Comparison of ENCODE assay signal across 8 mouse cellular contexts in the genomic region with DNA sequence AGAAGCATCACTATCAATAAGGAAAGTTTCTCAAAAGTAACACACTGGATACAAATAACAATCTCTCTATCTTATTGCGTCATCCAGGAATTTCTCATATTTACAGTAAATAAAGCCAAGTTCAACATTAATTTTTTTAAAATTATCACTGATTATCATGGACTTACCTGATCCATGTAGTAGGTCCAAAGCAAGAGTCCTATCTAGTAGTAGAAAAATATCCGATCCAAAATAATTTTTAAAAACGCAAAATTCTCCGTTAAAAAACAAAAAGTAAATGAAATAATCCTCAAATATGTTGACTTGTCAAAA. TPM values are rescaled to one million over a fixed set of nuclear protein-coding genes. Genes with fewer than 3 reads are reported as not detected.
DNase-seq lines count a peak whose midpoint lies in the region; ATAC-seq and TF ChIP-seq lines count a peak whose summit lies in the region.

No protein-coding gene starts in this region.

- no peak for DNase-seq in lung, adult 2 months
- DNase-seq in lung, postnatal 36 days, result no peak
- DNase-seq in embryonic facial prominence, embryonic 14.5 days (ENCODE audit: low spot score), result no peak
- no peak for DNase-seq in retina, postnatal 1 day
- no peak for DNase-seq in adrenal gland, adult 18-20 months (ENCODE audit: low spot score in 2 of 2)
- DNase-seq in lung, postnatal 4 days, result no peak

- ATAC-seq in embryonic facial prominence, embryonic 14.5 days (ENCODE audit: low read depth), result no peak
- ATAC-seq in intestine, embryonic 16.5 days, result no peak
- ATAC-seq in neural tube, embryonic 13.5 days (ENCODE audit: low read depth), result no peak

- H3K4me3 ChIP-seq in lung, adult 2 months (replicated peaks; ENCODE audit: extremely low read depth, low read depth, low read length), result peak overlapping the region; percentile 77
- H3K4me3 ChIP-seq in embryonic facial prominence, embryonic 14.5 days (ENCODE audit: low read depth, low read length), result peak overlapping the region; percentile 75
- peak overlapping the region; percentile 72 for H3K4me3 ChIP-seq in intestine, embryonic 16.5 days (ENCODE audit: low read length)
- H3K4me3 ChIP-seq in neural tube, embryonic 13.5 days, result peak overlapping the region; percentile 73

- peak overlapping the region; percentile 54 for H3K4me2 ChIP-seq in embryonic facial prominence, embryonic 14.5 days (ENCODE audit: low read depth, low read length)
- H3K4me2 ChIP-seq in intestine, embryonic 16.5 days (ENCODE audit: low read depth, low read length), result no peak overlapping the region
- H3K4me2 ChIP-seq in neural tube, embryonic 13.5 days, result peak overlapping the region; percentile 69

- H3K9me3 ChIP-seq in embryonic facial prominence, embryonic 14.5 days (ENCODE audit: control insufficient read depth, low read length), result no peaks in the 10 kb centered on the region
- no peaks in the 10 kb centered on the region for H3K9me3 ChIP-seq in intestine, embryonic 16.5 days (ENCODE audit: control insufficient read depth, low read length)
- H3K9me3 ChIP-seq in neural tube, embryonic 13.5 days, result no peaks in the 10 kb centered on the region

- peak overlapping the region; percentile 98 for H3K9ac ChIP-seq in embryonic facial prominence, embryonic 14.5 days (ENCODE audit: low read depth, low read length)
- H3K9ac ChIP-seq in intestine, embryonic 16.5 days (ENCODE audit: low read depth, low read length), result peak overlapping the region; percentile 95
- H3K9ac ChIP-seq in neural tube, embryonic 13.5 days, result peak overlapping the region; percentile 95

- no peak for TF ChIP-seq CTCF in lung, adult 2 months (IDR thresholded peaks at IDR 0.05; ENCODE audit: insufficient read depth, low read length)

- H3K27me3 ChIP-seq in embryonic facial prominence, embryonic 14.5 days (replicated peaks; ENCODE audit: control insufficient read depth, insufficient read depth, low read length), result no peaks in the 10 kb centered on the region
- no peaks in the 10 kb centered on the region for H3K27me3 ChIP-seq in intestine, embryonic 16.5 days (replicated peaks; ENCODE audit: control insufficient read depth, insufficient read depth, low read length)
- H3K27me3 ChIP-seq in neural tube, embryonic 13.5 days, result no peaks in the 10 kb centered on the region

- H3K4me1 ChIP-seq in lung, adult 2 months (ENCODE audit: control insufficient read depth, insufficient read depth, low read length), result peaks cover 9% of the 10 kb centered on the region
- H3K4me1 ChIP-seq in embryonic facial prominence, embryonic 14.5 days (ENCODE audit: control insufficient read depth, insufficient read depth, low read length), result peaks cover 12% of the 10 kb centered on the region; the same call in 1 of the 2 replicates
- H3K4me1 ChIP-seq in intestine, embryonic 16.5 days (ENCODE audit: control insufficient read depth, insufficient read depth, low read length), result peaks cover 4% of the 10 kb centered on the region
- peaks cover 21% of the 10 kb centered on the region for H3K4me1 ChIP-seq in neural tube, embryonic 13.5 days (replicated peaks)

- peaks cover 20% of the 10 kb centered on the region for H3K36me3 ChIP-seq in embryonic facial prominence, embryonic 14.5 days (ENCODE audit: control insufficient read depth, insufficient read depth, low read length)
- no peaks in the 10 kb centered on the region for H3K36me3 ChIP-seq in intestine, embryonic 16.5 days (ENCODE audit: control insufficient read depth, insufficient read depth, low read length)
- H3K36me3 ChIP-seq in neural tube, embryonic 13.5 days, result peaks cover 10% of the 10 kb centered on the region

- H3K27ac ChIP-seq in embryonic facial prominence, embryonic 14.5 days (replicated peaks; ENCODE audit: low read depth, low read length), result peak overlapping the region; percentile 100
- peak overlapping the region; percentile 100 for H3K27ac ChIP-seq in intestine, embryonic 16.5 days (ENCODE audit: low read length)
- H3K27ac ChIP-seq in neural tube, embryonic 13.5 days (replicated peaks), result peak overlapping the region; percentile 99

- WGBS in lung, adult 2 months, result 1% methylated on average over 4 of the region's 4 CpGs
- WGBS in embryonic facial prominence, embryonic 14.5 days, result under 1% methylated on average over 4 of the region's 4 CpGs
- 0% methylated on average over 4 of the region's 4 CpGs for WGBS in intestine, embryonic 16.5 days
- WGBS in neural tube, embryonic 13.5 days, result under 1% methylated on average over 4 of the region's 4 CpGs

- no peak for TF ChIP-seq POLR2A in lung, adult 2 months (IDR thresholded peaks at IDR 0.05; ENCODE audit: borderline replicate concordance, extremely low read depth, low read depth, low read length)

RNA-seq across cellular contexts. Expression of gene Chd2, which starts 0.6 kb away (rescaled TPM):
- polyA plus RNA-seq in lung, adult 2 months (2012; rRNA removed), result 41.0 and 48.5 TPM in 2 replicates
- polyA plus RNA-seq in embryonic facial prominence, embryonic 14.5 days (2014; fragmentation: Nextera tagmentation; extraction: Ambion mirVana), result 39.5 and 54.6 TPM in 2 replicates
- 40.1 and 41.1 TPM in 2 replicates for polyA plus RNA-seq in intestine, embryonic 16.5 days (2015; fragmentation: Nextera tagmentation; extraction: Ambion mirVana)
- 34.6 and 45.5 TPM in 2 replicates for polyA plus RNA-seq in neural tube, embryonic 13.5 days (2015; fragmentation: Nextera tagmentation; extraction: Ambion mirVana)
- 10 to 100 TPM; 35.5 to 35.8 TPM for total RNA-seq in adrenal gland, adult 18-20 months (2021)
